Mouse (Mus musculus) forebrain, embryonic 16.5 days (tissue): Measurements from ENCODE around the gene Ctse. TPM values are rescaled to one million over a fixed set of nuclear protein-coding genes. Genes with fewer than 3 reads are reported as not detected.
A peak's percentile ranks its signal among the peaks of the same experiment; 100 is the strongest.

Experiments
- ATAC-seq: fragments of 200-750 bp; cut with Nextera tagmentation; 2 replicates; pipeline ENCODE4 v1.8.0; 2017; ENCODE audit warnings: mild to moderate bottlenecking, moderate library complexity
- H3K27ac ChIP-seq: fragments of 300-500 bp; sonication (generic); 2 replicates; pipeline ENCODE4 v1.5.1; 2014; ENCODE audit warnings: low read length, control low read depth
- H3K27me3 ChIP-seq: fragments of 300-500 bp; sonication (generic); replicated peaks from 2 replicates; pipeline ENCODE4 v1.6.1; 2014; ENCODE audit warnings: low read length; ENCODE audit not compliant: control insufficient read depth, insufficient read depth
- H3K36me3 ChIP-seq: fragments of 300-500 bp; sonication (generic); 2 replicates; pipeline ENCODE4 v1.6.1; 2014; ENCODE audit not compliant: control insufficient read depth, insufficient read depth
- H3K4me1 ChIP-seq: fragments of 300-500 bp; sonication (generic); replicated peaks from 2 replicates; pipeline ENCODE4 v1.6.1; 2014; ENCODE audit warnings: low read length; ENCODE audit not compliant: control insufficient read depth, insufficient read depth
- H3K4me2 ChIP-seq: fragments of 300-500 bp; sonication (generic); 2 replicates; pipeline ENCODE4 v1.6.1; 2014; ENCODE audit warnings: mild to moderate bottlenecking, low read length, control low read depth
- H3K4me3 ChIP-seq: fragments of 300-500 bp; sonication (generic); replicated peaks from 2 replicates; pipeline ENCODE4 v1.5.1; 2014; ENCODE audit warnings: mild to moderate bottlenecking, low read length, control low read depth
- H3K9ac ChIP-seq: fragments of 300-500 bp; sonication (generic); replicated peaks from 2 replicates; pipeline ENCODE4 v1.6.1; 2014; ENCODE audit warnings: low read depth, low read length, control low read depth
- H3K9me3 ChIP-seq: fragments of 300-500 bp; sonication (generic); 2 replicates; pipeline ENCODE4 v1.6.1; 2016; ENCODE audit warnings: low read length; ENCODE audit not compliant: control insufficient read depth
- WGBS: fragments of 180-500 bp; shearing (Covaris S2); extraction: QIAGEN DNeasy Blood & Tissue Kit; methylation state at CpG from one replicate; pipeline ENCODE4 v1.1.7; 2014; 5-methylcytosine and 5-hydroxymethylcytosine counted together
- polyA plus RNA-seq: library from polyadenylated mRNA; unstranded; fragments of >200 nt; fragmentation: Nextera tagmentation; extraction: Ambion mirVana; gene quantifications from 2 replicates; pipeline ENCODE4 v1.2.1, GENCODE M21; 2015

Ctse gene
- polyA plus RNA-seq, 1 experiment from 2014 or later = not detected

GRCm38 (mm10) chr1:131708338-131708737 lies 70.2 kb downstream of the Ctse start:
- ATAC-seq = no peak
- H3K36me3 ChIP-seq = no peaks in the 10 kb centered on the region
- no peaks in the 10 kb centered on the region for H3K9me3 ChIP-seq
- H3K27ac ChIP-seq = no peak overlapping the region
- peaks cover 2% of the 10 kb centered on the region; the same call in 1 of the 2 replicates for H3K4me1 ChIP-seq
- 25% methylated on average over 4 of the region's 4 CpGs for WGBS
- no peak overlapping the region for H3K4me3 ChIP-seq
- no peak overlapping the region for H3K9ac ChIP-seq
- no peaks in the 10 kb centered on the region for H3K27me3 ChIP-seq
- no peak overlapping the region for H3K4me2 ChIP-seq

GRCm38 (mm10) chr1:131711518-131711917 lies 73.4 kb downstream of the Ctse start:
- Histone ChIP-seq H3K27ac (no peak overlapping the region), H3K4me1 (peaks cover 2% of the 10 kb centered on the region; the same call in 1 of the 2 replicates), H3K9ac (no peak overlapping the region), H3K4me3 (no peak overlapping the region), H3K27me3 (no peaks in the 10 kb centered on the region), H3K36me3 (no peaks in the 10 kb centered on the region), H3K9me3 (no peaks in the 10 kb centered on the region), H3K4me2 (no peak overlapping the region)
- ATAC-seq = no peak
- 83% methylated on average over 10 of the region's 10 CpGs for whole genome bisulfite sequencing

GRCm38 (mm10) chr1:131712386-131712785 lies 74.3 kb downstream of the Ctse start:
- H3K36me3 ChIP-seq = no peaks in the 10 kb centered on the region
- H3K9ac ChIP-seq = no peak overlapping the region
- peaks cover 2% of the 10 kb centered on the region; the same call in 1 of the 2 replicates for H3K4me1 ChIP-seq
- no peak overlapping the region for H3K27ac ChIP-seq
- no peak overlapping the region for H3K4me3 ChIP-seq
- no peaks in the 10 kb centered on the region for H3K27me3 ChIP-seq
- peak; percentile 83 for ATAC-seq
- H3K9me3 ChIP-seq = no peaks in the 10 kb centered on the region
- 34% methylated on average over 2 of the region's 2 CpGs for WGBS
- H3K4me2 ChIP-seq = no peak overlapping the region

- Histone ChIP-seq H3K4me3 (no peak overlapping the region), H3K9ac (no peak overlapping the region), H3K4me1 (peaks cover 2% of the 10 kb centered on the region; the same call in 1 of the 2 replicates), H3K27ac (no peak overlapping the region), H3K4me2 (no peak overlapping the region), H3K36me3 (no peaks in the 10 kb centered on the region), H3K27me3 (no peaks in the 10 kb centered on the region), H3K9me3 (no peaks in the 10 kb centered on the region)
- no peak for ATAC-seq
- WGBS = 56% methylated on average over 20 of the region's 20 CpGs
Observed at GRCm38 (mm10) chr1:131714388-131715337, 76.6 kb downstream of the Ctse start.

GRCm38 (mm10) chr1:131718952-131719694 lies 81.0 kb downstream of the Ctse start:
- Histone ChIP-seq H3K27ac (no peak overlapping the region), H3K9me3 (no peaks in the 10 kb centered on the region), H3K36me3 (no peaks in the 10 kb centered on the region), H3K4me3 (no peak overlapping the region), H3K4me1 (no peaks in the 10 kb centered on the region), H3K9ac (no peak overlapping the region), H3K4me2 (no peak overlapping the region), H3K27me3 (no peaks in the 10 kb centered on the region)
- ATAC-seq = no peak
- 46% methylated on average over 16 of the region's 16 CpGs for WGBS

- Histone ChIP-seq H3K4me3 (no peak overlapping the region), H3K4me2 (no peak overlapping the region), H3K4me1 (no peaks in the 10 kb centered on the region), H3K27me3 (no peaks in the 10 kb centered on the region), H3K9me3 (no peaks in the 10 kb centered on the region), H3K27ac (no peak overlapping the region), H3K9ac (no peak overlapping the region), H3K36me3 (no peaks in the 10 kb centered on the region)
- 86% methylated on average over 3 of the region's 3 CpGs for WGBS
- ATAC-seq = no peak
Observed at GRCm38 (mm10) chr1:131721989-131722388, 83.9 kb downstream of the Ctse start.

- Histone ChIP-seq H3K27me3 (no peaks in the 10 kb centered on the region), H3K9ac (no peak overlapping the region), H3K36me3 (no peaks in the 10 kb centered on the region), H3K9me3 (no peaks in the 10 kb centered on the region), H3K4me2 (no peak overlapping the region), H3K27ac (no peak overlapping the region), H3K4me1 (no peaks in the 10 kb centered on the region), H3K4me3 (no peak overlapping the region)
- 43% methylated on average over 4 of the region's 4 CpGs for WGBS
- ATAC-seq = no peak
Observed at GRCm38 (mm10) chr1:131723549-131723948, 85.4 kb downstream of the Ctse start.

Other genes with a start within 250 kb of the Ctse start
- 29.2 and 35.1 TPM in 2 replicates for gene Srgap2, start 111.0 kb upstream of the Ctse start, polyA plus RNA-seq
- gene Fam72a, start 110.4 kb upstream of the Ctse start, polyA plus RNA-seq = 1.7 and 3.0 TPM in 2 replicates
- gene Avpr1b, start 39.1 kb upstream of the Ctse start, polyA plus RNA-seq = 0.14 TPM in 1 of 2 replicates, not detected in the other
- 1.0 and 1.2 TPM in 2 replicates for gene Rab7b, start 50.4 kb downstream of the Ctse start, polyA plus RNA-seq
- gene Slc26a9, start 105.7 kb downstream of the Ctse start, polyA plus RNA-seq = 0.06 TPM in 1 of 2 replicates, not detected in the other
- gene Pm20d1, start 159.1 kb downstream of the Ctse start, polyA plus RNA-seq = 0.18 and 0.67 TPM in 2 replicates
- 15.4 and 20.8 TPM in 2 replicates for gene Slc41a1, start 189.2 kb downstream of the Ctse start, polyA plus RNA-seq
- gene Rab29, start 228.9 kb downstream of the Ctse start, polyA plus RNA-seq = 8.8 and 9.0 TPM in 2 replicates